Mouse (Mus musculus): ENCODE results near the gene Myo5c.

DNA sequence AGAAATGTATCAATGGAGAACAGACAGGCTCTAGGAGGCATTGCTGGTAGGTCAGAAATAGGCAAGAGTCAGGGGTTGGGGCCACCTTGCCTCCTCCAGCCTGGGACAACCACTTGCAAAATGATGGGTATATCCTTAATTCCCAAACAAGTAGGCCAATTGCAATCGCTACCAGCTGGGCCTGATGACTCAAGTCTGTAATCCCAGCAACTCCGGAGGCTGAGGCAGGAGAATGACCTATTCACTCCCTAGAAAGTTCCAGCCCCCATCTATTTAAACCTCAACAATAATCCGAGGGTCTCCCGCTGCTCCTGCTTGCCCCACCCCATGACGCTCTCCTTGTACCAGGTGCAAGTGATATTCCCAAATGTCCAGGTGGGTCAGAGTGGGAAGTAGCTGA is 115.6 kb downstream of the Myo5c start, which contains the start of gene Bcl2l10:
- TF ChIP-seq CTCF (IDR thresholded peaks at IDR 0.05; ENCODE audit: low read depth, low read length) (no peak), TAL1 (conservative IDR thresholded peaks at IDR 0.05; ENCODE audit: low read depth, low read length) (no peak), GATA2 (IDR thresholded peaks at IDR 0.05; ENCODE audit: borderline replicate concordance, low read depth, low read length) (no peak), POLR2AphosphoS5 (IDR thresholded peaks at IDR 0.05; ENCODE audit: insufficient replicate concordance, low read depth, low read length) (no peak)
